Mouse (Mus musculus) testis, adult 2 months (tissue): ENCODE measurements around the gene Pola2. TPM values are rescaled to one million over a fixed set of nuclear protein-coding genes. Genes with fewer than 3 reads are reported as not detected.

Experiments
- H3K27ac ChIP-seq: fragments of 200-500 bp; 2 replicates; pipeline ENCODE4 v1.5.1; 2012; ENCODE audit warnings: low read depth, low read length; ENCODE audit not compliant: control insufficient read depth, insufficient read depth
- H3K27me3 ChIP-seq: fragments of 200-500 bp; 2 replicates; pipeline ENCODE4 v1.6.1; 2012; ENCODE audit warnings: mild to moderate bottlenecking, low read length, moderate library complexity; ENCODE audit not compliant: control insufficient read depth, insufficient read depth
- H3K36me3 ChIP-seq: fragments of 200-500 bp; 2 replicates; pipeline ENCODE4 v1.6.1; 2012; ENCODE audit warnings: mild to moderate bottlenecking, low read length; ENCODE audit not compliant: control insufficient read depth, insufficient read depth
- H3K4me1 ChIP-seq: fragments of 200-500 bp; 2 replicates; pipeline ENCODE4 v1.6.1; 2012; ENCODE audit warnings: low read length; ENCODE audit not compliant: control insufficient read depth, insufficient read depth
- H3K4me3 ChIP-seq: fragments of 200-500 bp; 2 replicates; pipeline ENCODE4 v1.5.1; 2012; ENCODE audit warnings: low read depth, mild to moderate bottlenecking, low read length, moderate library complexity, mixed read lengths; ENCODE audit not compliant: control insufficient read depth
- CTCF ChIP-seq: fragments of 200-500 bp; IDR thresholded peaks from 2 replicates; pipeline ENCODE4 v1.5.1; 2012; ENCODE audit warnings: low read depth, mild to moderate bottlenecking, inconsistent platforms, low read length, moderate library complexity; ENCODE audit not compliant: control insufficient read depth, insufficient read depth, insufficient replicate concordance
- POLR2A ChIP-seq: fragments of 200-500 bp; IDR thresholded peaks from 2 replicates; pipeline ENCODE4 v1.6.1; 2012; ENCODE audit warnings: low read depth, mild to moderate bottlenecking, inconsistent platforms, low read length, moderate library complexity; ENCODE audit not compliant: control insufficient read depth
- polyA plus RNA-seq: library from polyadenylated mRNA; depleted of rRNA; stranded (reverse); fragments of >200 nt; gene quantifications from 2 replicates; pipeline ENCODE4 v1.2.3, GENCODE M21; 2012

Gene Pola2
- polyA plus RNA-seq, 1 experiment, result 31.4 TPM

DNA sequence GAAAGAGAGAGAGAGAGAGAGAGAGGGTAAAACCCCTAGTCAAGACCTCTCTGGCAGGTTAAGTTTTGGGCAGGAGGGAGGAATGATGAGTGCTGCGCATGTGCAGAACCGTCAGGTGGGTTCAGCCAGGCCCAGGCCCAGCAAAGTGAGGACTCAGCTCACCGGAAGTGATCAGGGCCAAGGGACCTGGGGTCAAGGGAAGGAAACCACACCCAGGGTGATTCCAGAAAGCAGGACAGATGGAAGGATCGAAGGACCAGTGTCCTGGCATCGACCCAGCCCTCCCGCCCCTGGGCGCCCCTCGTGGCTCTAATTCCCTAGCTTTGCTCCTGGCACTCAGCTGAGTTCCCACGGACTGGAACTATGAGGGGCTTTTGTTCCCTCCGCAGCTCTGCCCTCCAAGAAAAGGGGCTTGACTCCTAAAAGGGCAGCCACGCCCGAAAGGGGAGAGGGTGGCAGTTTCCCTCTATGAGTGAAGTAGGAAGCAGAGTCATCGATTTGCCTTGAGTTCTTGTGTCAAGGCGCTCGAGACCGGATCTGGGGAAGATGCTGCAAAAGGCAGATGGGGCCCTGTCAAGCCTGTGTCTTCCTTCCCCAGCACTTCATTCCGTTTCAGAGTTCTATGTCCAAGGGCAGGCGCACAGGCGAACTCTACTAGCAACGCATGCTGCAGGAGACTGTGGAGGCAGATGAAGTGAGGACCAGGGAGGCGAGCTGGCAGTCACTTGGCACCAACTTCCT, 26.7 kb downstream of the Pola2 start:
- Histone ChIP-seq H3K4me1 (peaks cover 14% of the 10 kb centered on the region), H3K4me3 (peak overlapping the region; percentile 44), H3K36me3 (no peaks in the 10 kb centered on the region), H3K27ac (peak overlapping the region; percentile 26; the same call in 1 of the 2 replicates), H3K27me3 (no peaks in the 10 kb centered on the region)
- TF ChIP-seq POLR2A, result no peak
- TF ChIP-seq CTCF, result no peak

DNA sequence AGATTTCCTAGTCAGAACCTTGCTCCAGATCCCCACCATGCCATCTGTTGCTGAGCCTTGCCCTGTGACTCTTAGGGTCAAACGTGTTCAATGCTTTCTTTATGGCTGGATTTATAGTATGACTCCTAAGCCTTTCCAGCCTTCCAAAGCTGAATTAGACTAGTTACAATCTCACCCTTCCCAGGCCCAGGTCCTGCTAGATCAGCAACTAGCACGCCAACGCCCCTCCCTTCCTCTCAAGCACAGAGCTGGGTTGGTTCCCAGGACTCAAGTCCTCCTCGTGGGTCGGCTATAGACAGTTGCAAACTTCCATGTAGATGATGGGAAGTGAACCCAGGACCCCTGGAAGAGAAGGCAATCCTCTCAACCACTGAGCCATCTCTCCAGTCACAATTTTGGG, 28.3 kb downstream of the Pola2 start:
- no peak overlapping the region for H3K4me3 ChIP-seq
- H3K36me3 ChIP-seq, result no peaks in the 10 kb centered on the region
- peaks cover 14% of the 10 kb centered on the region for H3K4me1 ChIP-seq
- H3K27ac ChIP-seq, result peak overlapping the region; percentile 33; the same call in 1 of the 2 replicates
- TF ChIP-seq CTCF, result no peak
- no peaks in the 10 kb centered on the region for H3K27me3 ChIP-seq

DNA sequence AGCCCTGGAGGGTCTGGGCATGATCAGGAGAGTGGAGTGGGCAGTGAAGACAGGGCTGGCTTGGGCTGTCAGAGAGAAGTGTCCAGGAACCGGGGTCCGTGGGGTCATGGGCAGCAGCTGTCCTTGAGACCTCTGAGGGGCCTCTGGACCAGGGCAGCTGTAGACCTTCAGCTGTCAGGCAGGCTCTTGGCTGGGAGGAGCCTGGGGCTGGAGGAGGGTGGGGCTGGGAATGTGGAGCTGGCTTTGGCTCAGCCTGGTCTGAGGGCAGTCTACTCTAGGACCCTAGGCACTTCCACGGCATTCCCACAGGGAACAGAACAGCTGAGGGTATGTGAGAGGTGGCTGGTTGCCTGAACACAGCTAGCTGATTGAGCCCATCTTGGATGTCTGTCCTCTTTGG, 28.7 kb downstream of the Pola2 start:
- Histone ChIP-seq H3K27me3 (no peaks in the 10 kb centered on the region), H3K27ac (peak overlapping the region; percentile 33; the same call in 1 of the 2 replicates), H3K36me3 (no peaks in the 10 kb centered on the region), H3K4me1 (peaks cover 14% of the 10 kb centered on the region), H3K4me3 (no peak overlapping the region)
- no peak for TF ChIP-seq POLR2A
- no peak for TF ChIP-seq CTCF

DNA sequence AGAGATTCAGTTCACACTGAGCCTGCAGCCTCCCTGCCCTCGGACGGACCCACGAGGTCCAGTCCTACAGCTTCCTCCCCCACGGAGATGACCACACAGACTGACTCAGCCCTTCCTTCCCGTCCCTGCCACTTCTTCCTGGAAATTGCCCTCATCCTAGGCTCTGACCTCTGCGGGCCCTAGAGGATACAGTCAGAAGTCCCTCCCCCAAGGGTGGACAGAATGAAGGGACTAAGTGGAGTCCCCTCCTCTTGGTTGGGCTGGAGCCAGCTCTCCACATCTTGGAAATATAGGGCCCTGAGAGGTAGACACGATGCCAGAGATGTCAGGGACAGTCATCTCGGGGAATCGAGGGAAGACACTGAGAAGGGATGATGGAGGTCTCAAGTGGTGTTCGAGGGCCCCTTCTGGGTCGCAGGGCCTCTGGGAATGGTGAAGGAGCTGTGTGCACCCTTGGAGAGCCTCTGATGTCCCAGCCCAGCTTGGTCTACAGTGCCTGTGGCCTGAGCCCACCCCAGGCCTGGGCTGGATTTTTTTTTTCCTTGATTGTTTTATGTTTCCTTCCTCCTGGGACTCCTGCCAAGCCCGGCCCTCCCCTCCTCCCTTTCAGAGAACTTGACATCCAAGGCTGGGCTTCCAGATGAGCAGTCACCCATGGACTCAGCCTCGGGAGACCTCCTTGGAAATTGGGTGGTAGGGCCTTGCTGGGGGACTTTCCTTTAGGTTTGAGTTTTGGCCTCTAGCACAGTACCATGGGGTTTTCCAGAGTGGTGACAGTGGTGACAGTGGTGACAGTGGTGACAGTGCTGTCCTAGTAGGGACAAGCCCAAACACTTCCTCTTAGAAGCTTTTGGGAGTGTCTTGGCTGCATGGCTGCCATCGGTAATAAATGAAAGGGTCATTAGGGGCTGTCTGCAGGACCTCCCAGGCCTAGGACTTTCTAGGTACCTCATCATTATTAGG, 34.1 kb downstream of the Pola2 start:
- no peak overlapping the region for H3K27ac ChIP-seq
- H3K36me3 ChIP-seq, result no peaks in the 10 kb centered on the region
- H3K27me3 ChIP-seq, result no peaks in the 10 kb centered on the region
- no peak for TF ChIP-seq POLR2A
- TF ChIP-seq CTCF, result no peak
- no peak overlapping the region for H3K4me3 ChIP-seq
- H3K4me1 ChIP-seq, result peaks cover 6% of the 10 kb centered on the region

DNA sequence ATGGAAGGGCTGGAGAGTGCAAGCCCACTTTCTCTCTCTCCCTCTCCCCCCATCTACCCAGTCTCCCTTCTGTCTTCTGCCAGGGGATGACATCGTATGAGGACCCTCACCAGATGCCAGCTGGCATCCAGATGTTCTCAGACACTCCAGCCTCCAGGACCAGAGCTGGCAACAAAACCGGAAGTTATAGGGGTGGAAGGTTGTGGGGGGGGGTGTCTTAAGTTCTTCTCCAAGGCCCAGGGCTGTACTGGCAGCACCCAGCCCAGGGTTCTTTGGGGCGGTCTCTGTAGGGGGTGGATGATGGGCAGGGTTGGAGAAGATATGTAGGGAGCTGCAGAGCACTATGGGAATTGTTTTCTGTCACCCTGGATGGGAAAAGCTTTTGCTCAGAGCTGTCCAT, 35.5 kb downstream of the Pola2 start:
- Histone ChIP-seq H3K4me1 (peaks cover 14% of the 10 kb centered on the region), H3K27me3 (no peaks in the 10 kb centered on the region), H3K36me3 (no peaks in the 10 kb centered on the region), H3K4me3 (no peak overlapping the region), H3K27ac (no peak overlapping the region)
- TF ChIP-seq CTCF (no peak), POLR2A (no peak)

DNA sequence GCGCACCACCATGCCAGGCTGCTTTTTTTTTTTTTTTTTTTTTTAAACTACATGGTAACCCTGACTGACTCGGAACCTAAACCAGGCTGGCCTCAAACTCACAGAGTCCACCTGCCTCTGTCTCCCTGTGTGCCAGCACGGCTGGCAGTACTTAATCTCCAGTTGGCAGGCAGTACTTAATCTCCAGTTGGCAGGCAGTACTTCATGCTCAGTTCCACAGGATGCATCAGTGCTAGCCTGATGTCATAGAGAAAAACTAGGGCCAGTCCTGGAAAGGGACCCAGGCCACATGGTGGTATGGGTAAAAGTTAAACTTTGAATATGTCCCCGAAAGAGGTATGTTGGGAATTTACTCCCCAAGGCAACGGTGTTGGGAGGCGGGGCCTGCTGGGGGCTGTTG, 35.9 kb downstream of the Pola2 start:
- Histone ChIP-seq H3K27ac (no peak overlapping the region), H3K4me3 (no peak overlapping the region), H3K36me3 (no peaks in the 10 kb centered on the region), H3K27me3 (no peaks in the 10 kb centered on the region), H3K4me1 (peaks cover 14% of the 10 kb centered on the region)
- TF ChIP-seq POLR2A (no peak), CTCF (no peak)

DNA sequence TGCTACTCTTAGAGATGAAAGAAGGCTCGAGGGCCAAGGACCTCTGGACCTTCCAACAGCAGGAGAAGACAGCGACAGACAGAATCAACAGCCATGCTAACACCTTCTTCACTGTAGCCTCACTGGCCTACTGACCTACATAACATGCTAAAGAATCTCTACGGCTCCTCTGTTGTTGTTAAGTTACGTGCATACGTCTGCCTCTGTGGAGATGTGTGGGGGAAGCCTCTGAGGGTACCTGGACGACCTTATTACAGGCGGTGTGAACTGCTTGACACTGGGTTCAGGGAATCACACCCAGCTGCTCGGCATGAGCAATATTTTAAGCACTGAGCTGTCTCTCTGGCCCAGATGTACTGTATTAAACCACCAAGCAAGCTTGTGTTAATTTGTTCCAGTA, 36.5 kb downstream of the Pola2 start:
- no peak overlapping the region for H3K27ac ChIP-seq
- no peak for TF ChIP-seq CTCF
- no peak for TF ChIP-seq POLR2A
- H3K4me3 ChIP-seq, result no peak overlapping the region
- H3K27me3 ChIP-seq, result no peaks in the 10 kb centered on the region
- peaks cover 14% of the 10 kb centered on the region for H3K4me1 ChIP-seq
- no peaks in the 10 kb centered on the region for H3K36me3 ChIP-seq
